Mouse (Mus musculus) hindbrain, embryonic 14.5 days (tissue): Measurements from ENCODE around the gene Tectb. TPM values are rescaled to one million over a fixed set of nuclear protein-coding genes. Genes with fewer than 3 reads are reported as not detected.
"Not testable (repeated sequence)": the region's sequence is repeated elsewhere in the genome, so short reads cannot be mapped to it uniquely, and the experiment has no call there.

ENCODE experiments used
- ATAC-seq: fragments of 200-750 bp; cut with Nextera tagmentation; 2 replicates; pipeline ENCODE4 v1.8.0; 2017; ENCODE audit warnings: moderate number of reproducible peaks, mild to moderate bottlenecking, moderate TSS enrichment, moderate library complexity; ENCODE audit not compliant: low FRiP score
- DNase-seq: peaks from one replicate; pipeline ENCODE4 v3.0.0-alpha.2; 2015; ENCODE audit warnings: low spot score
- H3K27ac ChIP-seq: fragments of 300-500 bp; sonication (generic); 2 replicates; pipeline ENCODE4 v1.5.1; 2014; ENCODE audit warnings: mild to moderate bottlenecking, moderate library complexity
- H3K27me3 ChIP-seq: fragments of 300-500 bp; sonication (generic); 2 replicates; pipeline ENCODE4 v1.6.1; 2014; ENCODE audit warnings: mild to moderate bottlenecking, low read length, mixed read lengths; ENCODE audit not compliant: control insufficient read depth, insufficient read depth
- H3K36me3 ChIP-seq: fragments of 300-500 bp; sonication (generic); replicated peaks from 2 replicates; pipeline ENCODE4 v1.6.1; 2014; ENCODE audit not compliant: control insufficient read depth, insufficient read depth
- H3K4me1 ChIP-seq: fragments of 300-500 bp; sonication (generic); replicated peaks from 2 replicates; pipeline ENCODE4 v1.6.1; 2014; ENCODE audit warnings: antibody characterized with exemption, low read length, mixed read lengths; ENCODE audit not compliant: control insufficient read depth, insufficient read depth
- H3K4me2 ChIP-seq: fragments of 300-500 bp; sonication (generic); replicated peaks from 2 replicates; pipeline ENCODE4 v1.6.1; 2014; ENCODE audit warnings: mild to moderate bottlenecking, moderate library complexity
- H3K4me3 ChIP-seq: fragments of 300-500 bp; sonication (generic); replicated peaks from 2 replicates; pipeline ENCODE4 v1.5.1; 2014; ENCODE audit warnings: mild to moderate bottlenecking, low read length
- H3K9ac ChIP-seq: fragments of 300-500 bp; sonication (generic); 2 replicates; pipeline ENCODE4 v1.6.1; 2014
- H3K9me3 ChIP-seq: fragments of 300-500 bp; sonication (generic); 2 replicates; pipeline ENCODE4 v1.6.1; 2016; ENCODE audit warnings: low read length; ENCODE audit not compliant: control insufficient read depth
- WGBS: fragments of 180-500 bp; shearing (Covaris S2); extraction: QIAGEN DNeasy Blood & Tissue Kit; methylation state at CpG from one replicate; pipeline ENCODE4 v1.1.7; 2014; 5-methylcytosine and 5-hydroxymethylcytosine counted together
- polyA plus RNA-seq: library from polyadenylated mRNA; unstranded; fragments of >200 nt; fragmentation: Nextera tagmentation; extraction: Ambion mirVana; gene quantifications from 2 replicates; pipeline ENCODE4 v1.2.1, GENCODE M21; 2014

Gene Tectb
- polyA plus RNA-seq, 1 experiment from 2014 or later: 0.37 TPM

- H3K27ac ChIP-seq: no peak overlapping the region
These were observed 21.9 kb upstream of the Tectb start for GRCm38 (mm10) chr19:55158606-55159005.

GRCm38 (mm10) chr19:55159826-55160225 is 20.7 kb upstream of the Tectb start:
- H3K27ac ChIP-seq: no peak overlapping the region
- no peaks in the 10 kb centered on the region for H3K36me3 ChIP-seq
- H3K4me1 ChIP-seq: no peaks in the 10 kb centered on the region
- WGBS: 81% methylated on average over 6 of the region's 6 CpGs
- ATAC-seq (no peak), DNase-seq (no peak)
- no peak overlapping the region for H3K9ac ChIP-seq
- no peaks in the 10 kb centered on the region for H3K9me3 ChIP-seq
- H3K4me3 ChIP-seq: no peak overlapping the region
- H3K27me3 ChIP-seq: no peaks in the 10 kb centered on the region
- H3K4me2 ChIP-seq: no peak overlapping the region

More at GRCm38 (mm10) chr19:55158606-55159005, 21.9 kb upstream of the Tectb start:
- Histone ChIP-seq H3K4me1 (no peaks in the 10 kb centered on the region), H3K9me3 (no peaks in the 10 kb centered on the region), H3K27me3 (no peaks in the 10 kb centered on the region), H3K36me3 (no peaks in the 10 kb centered on the region), H3K4me2 (no peak overlapping the region), H3K9ac (no peak overlapping the region), H3K4me3 (no peak overlapping the region)
- no peak for DNase-seq
- WGBS: 61% methylated on average over 8 of the region's 8 CpGs
- ATAC-seq: no peak

GRCm38 (mm10) chr19:55162271-55162670 is 18.3 kb upstream of the Tectb start:
- Histone ChIP-seq H3K4me3 (no peak overlapping the region), H3K9ac (no peak overlapping the region), H3K4me1 (no peaks in the 10 kb centered on the region), H3K4me2 (no peak overlapping the region), H3K36me3 (no peaks in the 10 kb centered on the region), H3K27ac (no peak overlapping the region), H3K9me3 (no peaks in the 10 kb centered on the region), H3K27me3 (no peaks in the 10 kb centered on the region)
- DNase-seq: no peak
- ATAC-seq: no peak
- WGBS: 77% methylated on average over 4 of the region's 4 CpGs

- DNase-seq: no peak
- Histone ChIP-seq H3K4me3 (no peak overlapping the region), H3K27me3 (no peaks in the 10 kb centered on the region), H3K27ac (no peak overlapping the region), H3K9me3 (no peaks in the 10 kb centered on the region), H3K4me2 (no peak overlapping the region), H3K36me3 (no peaks in the 10 kb centered on the region), H3K4me1 (no peaks in the 10 kb centered on the region), H3K9ac (no peak overlapping the region)
- no peak for ATAC-seq
- 83% methylated on average over 1 of the region's 1 CpGs for WGBS
These were observed 16.4 kb upstream of the Tectb start for GRCm38 (mm10) chr19:55164162-55164561.

- no peaks in the 10 kb centered on the region for H3K36me3 ChIP-seq
- H3K27ac ChIP-seq: no peak overlapping the region
- no peaks in the 10 kb centered on the region for H3K4me1 ChIP-seq
- DNase-seq: no peak
- H3K9me3 ChIP-seq: peaks cover 7% of the 10 kb centered on the region
- no peak overlapping the region for H3K4me2 ChIP-seq
- H3K27me3 ChIP-seq: no peaks in the 10 kb centered on the region
- no peak overlapping the region for H3K9ac ChIP-seq
- WGBS: 82% methylated on average over 1 of the region's 1 CpGs
- no peak overlapping the region for H3K4me3 ChIP-seq
- no peak for ATAC-seq
These were observed 15.2 kb upstream of the Tectb start for GRCm38 (mm10) chr19:55165183-55165865.

- H3K4me1 ChIP-seq: no peaks in the 10 kb centered on the region
- H3K27me3 ChIP-seq: no peaks in the 10 kb centered on the region
- no peak overlapping the region for H3K4me2 ChIP-seq
- H3K9ac ChIP-seq: no peak overlapping the region
- H3K4me3 ChIP-seq: no peak overlapping the region
- no peak for DNase-seq
- ATAC-seq: no peak
- H3K9me3 ChIP-seq: peaks cover 7% of the 10 kb centered on the region
- H3K36me3 ChIP-seq: no peaks in the 10 kb centered on the region
- WGBS: 87% methylated on average over 4 of the region's 4 CpGs
- no peak overlapping the region for H3K27ac ChIP-seq
These were observed 14.6 kb upstream of the Tectb start for GRCm38 (mm10) chr19:55165954-55166353.

GRCm38 (mm10) chr19:55166741-55167140 is 13.8 kb upstream of the Tectb start:
- H3K27ac ChIP-seq: no peak overlapping the region
- ATAC-seq (no peak), DNase-seq (no peak)
- no peak overlapping the region for H3K4me2 ChIP-seq
- no peaks in the 10 kb centered on the region for H3K27me3 ChIP-seq
- H3K4me1 ChIP-seq: no peaks in the 10 kb centered on the region
- no peak overlapping the region for H3K4me3 ChIP-seq
- H3K9ac ChIP-seq: no peak overlapping the region
- H3K9me3 ChIP-seq: peaks cover 7% of the 10 kb centered on the region
- H3K36me3 ChIP-seq: no peaks in the 10 kb centered on the region
- WGBS: 91% methylated on average over 2 of the region's 2 CpGs

- WGBS: 68% methylated on average over 2 of the region's 2 CpGs
- no peak overlapping the region for H3K4me2 ChIP-seq
- peaks cover 7% of the 10 kb centered on the region for H3K9me3 ChIP-seq
- ATAC-seq (no peak), DNase-seq (no peak)
- no peak overlapping the region for H3K9ac ChIP-seq
- H3K4me1 ChIP-seq: no peaks in the 10 kb centered on the region
- H3K4me3 ChIP-seq: no peak overlapping the region
- H3K27ac ChIP-seq: no peak overlapping the region
- no peaks in the 10 kb centered on the region for H3K36me3 ChIP-seq
- no peaks in the 10 kb centered on the region for H3K27me3 ChIP-seq
These were observed 12.8 kb upstream of the Tectb start for GRCm38 (mm10) chr19:55167741-55168140.

- 77% methylated on average over 6 of the region's 6 CpGs for WGBS
- no peaks in the 10 kb centered on the region for H3K4me1 ChIP-seq
- no peaks in the 10 kb centered on the region for H3K27me3 ChIP-seq
- peaks cover 7% of the 10 kb centered on the region for H3K9me3 ChIP-seq
- H3K36me3 ChIP-seq: no peaks in the 10 kb centered on the region
- no peak overlapping the region for H3K4me2 ChIP-seq
- no peak overlapping the region for H3K9ac ChIP-seq
- ATAC-seq (no peak), DNase-seq (no peak)
- H3K4me3 ChIP-seq: no peak overlapping the region
- no peak overlapping the region for H3K27ac ChIP-seq
These were observed 12.2 kb upstream of the Tectb start for GRCm38 (mm10) chr19:55168360-55168759.

- H3K36me3 ChIP-seq, H3K4me2 ChIP-seq, DNase-seq, H3K4me3 ChIP-seq, ATAC-seq, H3K4me1 ChIP-seq, H3K9me3 ChIP-seq, H3K9ac ChIP-seq, H3K27me3 ChIP-seq, H3K27ac ChIP-seq: not testable (repeated sequence)
- 93% methylated on average over 8 of the region's 8 CpGs for WGBS
These were observed 11.2 kb upstream of the Tectb start for GRCm38 (mm10) chr19:55169236-55169729.
